Mouse (Mus musculus): ENCODE results near the gene Btg4.

Gene Btg4

GRCm38 (mm10) chr9:51165312-51166180 is 104.8 kb downstream of the Btg4 start, which contains the start of gene Gm32742:
TSS of gene Gm32742 (minus strand) at chr9:51165517.
- DNase-seq (ENCODE audit: low spot score in 2 of 2), result no peak

- no peak for DNase-seq (ENCODE audit: low spot score in 2 of 2)
Observed at GRCm38 (mm10) chr9:51167954-51168353, 107.3 kb downstream of the Btg4 start.

- no peak for DNase-seq (ENCODE audit: low spot score in 2 of 2)
Observed at GRCm38 (mm10) chr9:51168698-51169097, 108.0 kb downstream of the Btg4 start.

GRCm38 (mm10) chr9:51169133-51169532 is 108.4 kb downstream of the Btg4 start:
- DNase-seq (ENCODE audit: low spot score in 2 of 2), result no peak

Measured in right cerebral cortex, postnatal 36 days (tissue).